Mouse (Mus musculus) ES-E14 (cell line): Measurements from ENCODE around the gene Lmx1a. TPM values are rescaled to one million over a fixed set of nuclear protein-coding genes. Genes with fewer than 3 reads are reported as not detected.

Source experiments
- DNase-seq: peaks from one replicate; pipeline ENCODE4 v3.0.0-alpha.2; 2013; ENCODE audit warnings: low read depth, low spot score
- H3K27ac ChIP-seq: 2 replicates; pipeline ENCODE4 v1.5.1; 2012; ENCODE audit warnings: low read depth, mild to moderate bottlenecking, low read length, moderate library complexity, mixed read lengths; ENCODE audit not compliant: poor library complexity, insufficient read depth, severe bottlenecking
- H3K36me3 ChIP-seq: 2 replicates; pipeline ENCODE4 v1.6.1; 2012; ENCODE audit warnings: mild to moderate bottlenecking, low read length, moderate library complexity, mixed read lengths; ENCODE audit not compliant: control insufficient read depth, poor library complexity, insufficient read depth, severe bottlenecking
- H3K4me1 ChIP-seq, 2 experiments: fragments of 150-350 bp in 1 of 2; sonication (generic) in 1 of 2; 2 replicates each; pipeline ENCODE4 v1.6.1; 2012; ENCODE audit warnings: low read length in 2 of 2, mild to moderate bottlenecking in 1 of 2, mixed read lengths in 1 of 2; ENCODE audit not compliant: control insufficient read depth in 2 of 2, insufficient read depth in 2 of 2, poor library complexity in 1 of 2
- H3K4me3 ChIP-seq, 2 experiments: fragments of 150-350 bp in 1 of 2; sonication (generic) in 1 of 2; 2 replicates each; pipeline ENCODE4 v1.5.1; 2012; ENCODE audit warnings: low read length in 2 of 2, low read depth in 1 of 2, mild to moderate bottlenecking in 1 of 2, mixed read lengths in 1 of 2; ENCODE audit not compliant: insufficient read depth in 1 of 2, poor library complexity in 1 of 2, severe bottlenecking in 1 of 2
- H3K9ac ChIP-seq: 2 replicates; pipeline ENCODE4 v1.6.1; 2012; ENCODE audit warnings: low read depth, mild to moderate bottlenecking, low read length, mixed read lengths; ENCODE audit not compliant: poor library complexity, insufficient read depth, severe bottlenecking
- H3K9me3 ChIP-seq: fragments of 150-350 bp; sonication (generic); 2 replicates; pipeline ENCODE4 v1.6.1; 2012; ENCODE audit warnings: low read depth, mild to moderate bottlenecking, low read length; ENCODE audit not compliant: control insufficient read depth, insufficient read depth
- CHD2 ChIP-seq: IDR thresholded peaks from 2 replicates; pipeline ENCODE4 v1.6.1; 2014; ENCODE audit warnings: mild to moderate bottlenecking, low read depth, low read length, inconsistent platforms
- HCFC1 ChIP-seq: IDR thresholded peaks from 2 replicates; pipeline ENCODE4 v1.6.1; 2012; ENCODE audit warnings: low read length, inconsistent platforms, borderline replicate concordance; ENCODE audit not compliant: insufficient read depth
- MAFK ChIP-seq: IDR thresholded peaks from 2 replicates; pipeline ENCODE4 v1.6.1; 2014; ENCODE audit warnings: mild to moderate bottlenecking, low read depth, low read length, inconsistent platforms; ENCODE audit not compliant: insufficient read depth
- ZC3H11A ChIP-seq: IDR thresholded peaks from 2 replicates; pipeline ENCODE4 v1.6.1; 2012; ENCODE audit warnings: low read depth, mild to moderate bottlenecking, inconsistent platforms, low read length, borderline replicate concordance
- ZNF384 ChIP-seq: IDR thresholded peaks from 2 replicates; pipeline ENCODE4 v1.6.1; 2012; ENCODE audit warnings: low read depth, low read length, inconsistent platforms
- in situ Hi-C, 2 experiments: fragments of 600-800 bp; cut with MboI; formaldehyde crosslinking; loops; one replicate each; pipeline ENCODE4 v1.15.1; 2025; ENCODE audit warnings: low sequenced_read_pairs in 2 of 2, inconsistent platforms in 1 of 2; ENCODE audit not compliant: unreplicated experiment in 2 of 2
- total RNA-seq: library from RNA; depleted of rRNA; stranded (reverse); fragments of 300-350 nt; gene quantifications from 2 replicates; pipeline ENCODE4 v1.2.3, GENCODE M21; 2012; rRNA removed

Lmx1a gene
- 1.4 and 2.0 TPM in 2 replicates for total RNA-seq

DNA sequence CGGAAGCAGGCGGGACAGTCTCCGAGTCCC is at the start of gene Lmx1a:
Lmx1a (plus strand) TSS at position 6 of the 30 bp plus-strand sequence.
- Histone ChIP-seq H3K36me3 (no peaks in the 10 kb centered on the region), H3K9ac (peak within 1 kb of the TSS; percentile 63), H3K27ac (no peak within 1 kb of the TSS), H3K9me3 (no peaks in the 10 kb centered on the region), H3K4me3 (peak within 1 kb of the TSS; percentile 61 to 62), H3K4me1 (peaks cover 0 to 4% of the 10 kb centered on the region in 2 experiments; a peak in 1 of 4 replicates)
- no peak for DNase-seq
- in situ Hi-C loops = no loop called here
- TF ChIP-seq CHD2 (no peak), ZC3H11A (no peak), ZNF384 (no peak), MAFK (no peak), HCFC1 (no peak)

DNA sequence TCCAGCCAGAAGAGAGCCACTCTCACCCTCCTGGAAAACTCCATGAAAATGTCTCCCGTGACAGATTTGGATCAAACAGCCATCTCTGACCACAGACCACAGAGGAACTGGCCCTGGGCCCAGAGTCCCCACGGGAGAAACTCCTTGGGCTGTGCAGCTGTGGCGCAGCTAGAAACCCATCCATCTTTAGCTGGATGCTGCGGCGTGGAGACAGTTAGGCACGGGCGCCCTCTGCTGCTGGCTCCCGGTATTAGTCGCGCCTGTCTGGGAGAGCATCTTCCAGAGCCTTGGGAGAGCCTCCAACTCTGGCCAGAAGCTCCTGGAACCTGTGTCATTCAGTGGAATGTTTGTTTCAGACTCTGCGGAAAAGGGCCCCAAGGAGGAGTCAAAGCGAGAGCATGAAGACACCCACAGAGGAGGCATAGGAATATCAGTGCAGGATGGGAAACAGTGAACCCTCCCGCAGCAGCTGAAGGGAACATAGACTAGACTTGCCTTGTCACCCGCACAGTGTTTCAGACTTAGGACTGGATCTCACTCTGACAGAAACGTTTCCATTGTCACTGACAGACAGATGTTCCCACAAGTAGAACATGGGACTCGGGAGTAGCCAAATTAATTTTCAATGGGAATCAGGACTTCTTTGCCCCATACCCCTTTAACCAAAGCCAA is 44.0 kb upstream of the Lmx1a start:
- Histone ChIP-seq H3K4me3 (no peak overlapping the region), H3K9me3 (no peaks in the 10 kb centered on the region), H3K27ac (no peak overlapping the region), H3K36me3 (no peaks in the 10 kb centered on the region), H3K4me1 (no peaks in the 10 kb centered on the region), H3K9ac (no peak overlapping the region)
- in situ Hi-C loops = loop anchor here (5.0 to 25.0 kb wide), 2 partner anchors 233 to 433 kb away; no protein-coding TSS in a partner anchor
- TF ChIP-seq CHD2 = no peak
- TF ChIP-seq ZC3H11A = peak; percentile 67; the same call in 1 of the 2 replicates
- DNase-seq = peak; percentile 51

DNA sequence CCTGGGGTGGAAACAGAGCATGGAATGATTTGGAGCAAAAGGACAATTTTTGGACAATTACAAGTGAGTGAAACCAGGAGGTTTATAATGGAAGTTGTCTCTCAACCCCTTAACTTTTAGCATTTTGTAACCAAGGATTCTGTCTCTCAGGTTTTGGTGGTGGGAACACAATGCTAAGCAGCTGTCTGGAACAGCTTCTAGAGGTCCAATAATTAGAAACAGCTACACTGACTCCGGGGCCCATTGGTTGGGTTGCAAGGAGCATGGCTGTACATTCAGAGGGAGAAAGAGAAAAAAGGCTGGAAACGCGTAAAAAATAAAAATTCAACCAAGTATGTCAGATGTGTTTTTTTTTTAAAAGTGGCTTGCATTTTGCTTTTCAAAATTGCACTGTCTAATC is 40.4 kb upstream of the Lmx1a start:
- H3K27ac ChIP-seq = no peak overlapping the region
- no peak for DNase-seq
- no peak overlapping the region for H3K4me3 ChIP-seq

DNA sequence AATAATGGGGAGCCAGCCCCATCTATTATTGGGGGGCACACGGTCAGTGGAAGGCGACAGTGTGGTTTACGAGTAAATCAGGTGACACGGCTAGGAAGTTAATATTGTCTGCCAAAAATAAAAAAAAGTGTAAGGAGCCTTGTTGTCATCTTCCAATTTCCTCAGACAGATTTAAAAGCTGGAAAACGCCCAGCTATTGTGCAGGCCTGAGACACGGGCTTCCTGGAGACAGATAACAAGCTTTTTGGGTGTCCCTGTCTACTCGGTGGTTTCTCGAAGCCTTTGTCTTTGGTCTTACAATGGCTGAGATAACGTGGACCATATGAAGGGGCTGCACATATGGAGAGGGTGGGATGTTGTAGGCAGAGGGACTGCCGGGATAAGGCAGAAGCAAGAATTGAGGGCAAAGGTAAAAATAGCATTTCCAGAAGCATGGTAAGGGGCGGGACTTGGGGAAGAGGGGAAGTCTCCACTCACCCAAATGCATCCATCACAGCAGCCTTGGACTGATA is 39.9 kb upstream of the Lmx1a start:
- Histone ChIP-seq H3K4me1 (no peaks in the 10 kb centered on the region), H3K36me3 (no peaks in the 10 kb centered on the region), H3K27ac (no peak overlapping the region), H3K9ac (no peak overlapping the region), H3K9me3 (no peaks in the 10 kb centered on the region), H3K4me3 (no peak overlapping the region)
- in situ Hi-C loops = loop anchor here in 1 of 2 experiments (25.0 kb wide), 1 partner anchor 437 kb away; no protein-coding TSS in a partner anchor
- TF ChIP-seq CHD2 (no peak), ZNF384 (no peak), ZC3H11A (no peak), HCFC1 (no peak), MAFK (no peak)
- DNase-seq = no peak

More for the DNA sequence above, 40.4 kb upstream of the Lmx1a start:
- Histone ChIP-seq H3K36me3 (no peaks in the 10 kb centered on the region), H3K9ac (no peak overlapping the region), H3K9me3 (no peaks in the 10 kb centered on the region), H3K4me1 (no peaks in the 10 kb centered on the region)
- TF ChIP-seq ZNF384 (no peak), ZC3H11A (no peak), CHD2 (no peak), HCFC1 (no peak), MAFK (no peak)
- in situ Hi-C loops = loop anchor here in 1 of 2 experiments (25.0 kb wide), 1 partner anchor 436 kb away; no protein-coding TSS in a partner anchor

DNA sequence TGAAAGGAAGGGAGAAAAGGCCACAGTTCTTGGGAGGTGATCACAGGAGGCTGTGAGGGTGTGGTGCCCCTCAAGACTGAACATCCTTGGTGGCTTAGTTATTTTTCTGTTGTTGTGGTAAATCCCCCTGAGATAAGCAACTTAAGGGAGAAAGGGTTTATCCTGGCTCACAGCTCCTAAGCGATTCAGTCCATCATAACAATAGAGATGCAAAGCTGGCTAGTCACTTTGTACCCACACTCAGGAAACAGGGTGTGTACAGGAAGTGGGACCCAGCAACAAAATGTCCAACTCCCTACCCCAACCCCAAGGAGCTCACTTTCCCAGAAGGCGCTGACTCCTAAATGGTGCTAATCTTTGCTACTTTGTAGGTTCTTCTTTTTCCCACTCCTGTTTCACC is 36.7 kb upstream of the Lmx1a start:
- no peak for TF ChIP-seq HCFC1
- no peak for TF ChIP-seq ZC3H11A
- no peak for TF ChIP-seq ZNF384
- no peak for TF ChIP-seq MAFK
- no peak for TF ChIP-seq CHD2
- Histone ChIP-seq H3K27ac (no peak overlapping the region), H3K4me1 (no peaks in the 10 kb centered on the region), H3K9ac (no peak overlapping the region), H3K4me3 (no peak overlapping the region), H3K36me3 (no peaks in the 10 kb centered on the region), H3K9me3 (no peaks in the 10 kb centered on the region)
- in situ Hi-C loops = no loop called here
- DNase-seq = no peak
